Mouse (Mus musculus) erythroblast, embryonic 14.5 days (primary cell): ENCODE data around the gene Wdfy4. TPM values are rescaled to one million over a fixed set of nuclear protein-coding genes. Genes with fewer than 3 reads are reported as not detected.

ENCODE experiments used
- H3K27me3 ChIP-seq: 2 replicates; pipeline ENCODE4 v1.6.1; 2012; ENCODE audit warnings: inconsistent platforms; ENCODE audit not compliant: control insufficient read depth
- H3K36me3 ChIP-seq: 2 replicates; pipeline ENCODE4 v1.6.1; 2012; ENCODE audit warnings: mild to moderate bottlenecking, inconsistent platforms; ENCODE audit not compliant: control insufficient read depth
- H3K4me1 ChIP-seq: 2 replicates; pipeline ENCODE4 v1.6.1; 2012; ENCODE audit warnings: inconsistent platforms; ENCODE audit not compliant: control insufficient read depth
- H3K4me3 ChIP-seq: replicated peaks from 2 replicates; pipeline ENCODE3; 2012; ENCODE audit warnings: moderate library complexity, mild to moderate bottlenecking, inconsistent platforms
- H3K9me3 ChIP-seq: 2 replicates; pipeline ENCODE4 v1.6.1; 2012; ENCODE audit warnings: low read length, inconsistent platforms, mixed read lengths; ENCODE audit not compliant: control insufficient read depth
- GATA1 ChIP-seq: IDR thresholded peaks from 2 replicates; pipeline ENCODE4 v1.6.1; 2012; ENCODE audit warnings: low read length, inconsistent platforms, mixed read lengths
- TAL1 ChIP-seq: IDR thresholded peaks from 3 replicates; pipeline ENCODE4 v1.6.1; 2012; ENCODE audit warnings: low read length, inconsistent platforms, mixed read lengths
- polyA plus RNA-seq: library from polyadenylated mRNA; stranded (reverse); fragments of >175 nt; gene quantifications from 2 replicates; pipeline ENCODE4 v1.2.3, GENCODE M21; 2012

Gene Wdfy4
- polyA plus RNA-seq, 1 experiment, result 0.02 TPM

- H3K27me3 ChIP-seq, result no peaks in the 10 kb centered on the region
- TF ChIP-seq GATA1, result no peak
- no peak for TF ChIP-seq TAL1
- no peak overlapping the region for H3K4me3 ChIP-seq
- H3K4me1 ChIP-seq, result no peaks in the 10 kb centered on the region
- no peaks in the 10 kb centered on the region for H3K36me3 ChIP-seq
- H3K9me3 ChIP-seq, result no peaks in the 10 kb centered on the region
These were observed 10.1 kb downstream of the Wdfy4 start for GRCm38 (mm10) chr14:33175059-33175821.

- no peaks in the 10 kb centered on the region for H3K27me3 ChIP-seq
- no peaks in the 10 kb centered on the region for H3K4me1 ChIP-seq
- H3K36me3 ChIP-seq, result no peaks in the 10 kb centered on the region
These were observed 13.4 kb downstream of the Wdfy4 start for GRCm38 (mm10) chr14:33171942-33172341.

GRCm38 (mm10) chr14:33168750-33169149 lies 16.6 kb downstream of the Wdfy4 start:
- H3K9me3 ChIP-seq, result no peaks in the 10 kb centered on the region
- TF ChIP-seq TAL1, result no peak
- no peak for TF ChIP-seq GATA1
- H3K4me3 ChIP-seq, result no peak overlapping the region
- H3K27me3 ChIP-seq, result no peaks in the 10 kb centered on the region
- no peaks in the 10 kb centered on the region for H3K4me1 ChIP-seq
- H3K36me3 ChIP-seq, result no peaks in the 10 kb centered on the region

More at GRCm38 (mm10) chr14:33171942-33172341, 13.4 kb downstream of the Wdfy4 start:
- Histone ChIP-seq H3K9me3 (no peaks in the 10 kb centered on the region), H3K4me3 (no peak overlapping the region)
- TF ChIP-seq TAL1 (no peak), GATA1 (no peak)

GRCm38 (mm10) chr14:33162238-33162637 lies 23.1 kb downstream of the Wdfy4 start:
- Histone ChIP-seq H3K27me3 (no peaks in the 10 kb centered on the region), H3K4me1 (no peaks in the 10 kb centered on the region), H3K36me3 (no peaks in the 10 kb centered on the region), H3K9me3 (no peaks in the 10 kb centered on the region), H3K4me3 (no peak overlapping the region)
- TF ChIP-seq TAL1 (no peak), GATA1 (no peak)

- no peak for TF ChIP-seq TAL1
- TF ChIP-seq GATA1, result no peak
- Histone ChIP-seq H3K9me3 (no peaks in the 10 kb centered on the region), H3K27me3 (no peaks in the 10 kb centered on the region), H3K36me3 (no peaks in the 10 kb centered on the region), H3K4me3 (no peak overlapping the region), H3K4me1 (no peaks in the 10 kb centered on the region)
These were observed 27.0 kb downstream of the Wdfy4 start for GRCm38 (mm10) chr14:33158268-33158667.

- no peaks in the 10 kb centered on the region for H3K27me3 ChIP-seq
- H3K4me1 ChIP-seq, result no peaks in the 10 kb centered on the region
- no peaks in the 10 kb centered on the region for H3K36me3 ChIP-seq
- TF ChIP-seq GATA1 (no peak), TAL1 (no peak)
- H3K9me3 ChIP-seq, result no peaks in the 10 kb centered on the region
- no peak overlapping the region for H3K4me3 ChIP-seq
These were observed 32.4 kb downstream of the Wdfy4 start for GRCm38 (mm10) chr14:33152941-33153340.

- Histone ChIP-seq H3K4me3 (no peak overlapping the region), H3K9me3 (no peaks in the 10 kb centered on the region), H3K4me1 (no peaks in the 10 kb centered on the region), H3K27me3 (no peaks in the 10 kb centered on the region), H3K36me3 (no peaks in the 10 kb centered on the region)
- TF ChIP-seq GATA1 (no peak), TAL1 (no peak)
These were observed 39.0 kb downstream of the Wdfy4 start for GRCm38 (mm10) chr14:33146287-33146686.

- Histone ChIP-seq H3K4me3 (no peak overlapping the region), H3K27me3 (no peaks in the 10 kb centered on the region), H3K9me3 (no peaks in the 10 kb centered on the region), H3K4me1 (no peaks in the 10 kb centered on the region), H3K36me3 (no peaks in the 10 kb centered on the region)
- TF ChIP-seq GATA1 (no peak), TAL1 (no peak)
These were observed 48.5 kb downstream of the Wdfy4 start for GRCm38 (mm10) chr14:33136843-33137242.

- no peaks in the 10 kb centered on the region for H3K27me3 ChIP-seq
- TF ChIP-seq TAL1 (no peak), GATA1 (no peak)
- no peaks in the 10 kb centered on the region for H3K4me1 ChIP-seq
- no peaks in the 10 kb centered on the region for H3K36me3 ChIP-seq
- H3K9me3 ChIP-seq, result no peaks in the 10 kb centered on the region
- no peak overlapping the region for H3K4me3 ChIP-seq
These were observed 50.1 kb downstream of the Wdfy4 start for GRCm38 (mm10) chr14:33135170-33135569.
